Mouse (Mus musculus): Measurements from ENCODE around the gene Rexo5.

DNA sequence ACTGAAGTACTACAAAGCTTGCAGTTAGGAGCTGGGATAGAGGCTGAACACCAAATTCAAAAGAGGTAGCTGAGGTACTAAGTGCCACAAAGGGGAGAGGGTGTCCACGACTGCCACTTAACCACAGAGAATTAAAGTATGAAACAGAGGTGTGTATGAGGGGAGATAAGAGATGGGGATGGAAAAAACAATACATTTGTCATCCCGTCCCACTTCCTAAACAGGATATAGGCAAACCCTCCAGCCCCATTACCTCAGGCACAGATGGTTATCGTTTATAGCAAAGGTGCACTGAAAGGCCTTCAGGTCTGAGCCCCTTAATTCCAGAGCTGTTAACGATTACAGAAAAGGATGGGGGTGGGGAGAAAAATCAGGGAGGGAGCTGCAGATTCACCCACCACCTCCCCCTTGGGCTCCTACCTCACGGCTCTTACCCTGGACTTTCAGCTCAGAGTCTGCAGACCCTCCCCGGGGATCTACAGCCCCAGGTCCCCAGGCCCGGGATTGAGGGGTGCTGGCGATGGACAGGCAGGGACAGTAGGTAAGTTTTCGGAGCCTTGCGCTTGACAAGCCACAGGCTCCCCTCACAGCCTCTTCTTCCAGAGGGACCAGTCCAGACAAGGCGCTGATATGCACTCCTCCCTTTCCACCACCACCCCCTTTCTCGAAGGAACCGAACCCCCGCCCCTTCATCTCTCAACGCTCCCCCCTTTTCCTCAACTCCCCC, 101.2 kb downstream of the Rexo5 start:
- TF ChIP-seq POLR2A (IDR thresholded peaks at IDR 0.05; ENCODE audit: control insufficient read depth, extremely low read depth, insufficient read depth, low read length, poor library complexity): no peak
- TF ChIP-seq CTCF (IDR thresholded peaks at IDR 0.05; ENCODE audit: borderline replicate concordance, control insufficient read depth, extremely low read depth, insufficient read depth, low read length, poor library complexity): no peak
